Mouse (Mus musculus): ENCODE measurements around the gene Spata5. TPM values are rescaled to one million over a fixed set of nuclear protein-coding genes. Genes with fewer than 3 reads are reported as not detected.
"Not testable (repeated sequence)": the region's sequence is repeated elsewhere in the genome, so short reads cannot be mapped to it uniquely, and the experiment has no call there.

Spata5 gene
- total RNA-seq, 2 experiments from 2014 or later = 28.1 to 29.2 TPM

- no peak for DNase-seq
These were observed 147.8 kb downstream of the Spata5 start for GRCm38 (mm10) chr3:37567505-37567904.

GRCm38 (mm10) chr3:37568780-37569179, 149.1 kb downstream of the Spata5 start:
- DNase-seq = no peak
- intact Hi-C loops (cut with DNase I) = no loop called here

More at GRCm38 (mm10) chr3:37567505-37567904, 147.8 kb downstream of the Spata5 start:
- intact Hi-C loops (cut with DNase I) = no loop called here

GRCm38 (mm10) chr3:37569661-37570566, 150.2 kb downstream of the Spata5 start:
- intact Hi-C loops (cut with DNase I) = no loop called here
- no peak for DNase-seq

- intact Hi-C loops (cut with DNase I) = no loop called here
- no peak for DNase-seq
These were observed 151.9 kb downstream of the Spata5 start for GRCm38 (mm10) chr3:37571633-37572032.

GRCm38 (mm10) chr3:37572066-37572465, 152.4 kb downstream of the Spata5 start:
- intact Hi-C loops (cut with DNase I) = no loop called here
- no peak for DNase-seq

GRCm38 (mm10) chr3:37576840-37577239, 157.1 kb downstream of the Spata5 start:
- intact Hi-C loops (cut with DNase I) = no loop called here
- DNase-seq = no peak

- DNase-seq = no peak
- intact Hi-C loops (cut with DNase I) = no loop called here
These were observed 158.0 kb downstream of the Spata5 start for GRCm38 (mm10) chr3:37577706-37578105.

GRCm38 (mm10) chr3:37584576-37584975, 164.9 kb downstream of the Spata5 start:
- intact Hi-C loops (cut with DNase I) = no loop called here

GRCm38 (mm10) chr3:37585967-37586730, 166.5 kb downstream of the Spata5 start:
- peak; percentile 15 for DNase-seq
- intact Hi-C loops (cut with DNase I) = no loop called here

More at GRCm38 (mm10) chr3:37584576-37584975, 164.9 kb downstream of the Spata5 start:
- no peak for DNase-seq

- DNase-seq = no peak
- intact Hi-C loops (cut with DNase I) = no loop called here
These were observed 167.3 kb downstream of the Spata5 start for GRCm38 (mm10) chr3:37586731-37587578.

- intact Hi-C loops (cut with DNase I) = no loop called here
- no peak for DNase-seq
These were observed 176.0 kb downstream of the Spata5 start for GRCm38 (mm10) chr3:37595721-37596120.

- DNase-seq = no peak
- intact Hi-C loops (cut with DNase I) = no loop called here
These were observed 176.8 kb downstream of the Spata5 start for GRCm38 (mm10) chr3:37596519-37596918.

- intact Hi-C loops (cut with DNase I) = no loop called here
- no peak for DNase-seq
These were observed 177.5 kb downstream of the Spata5 start for GRCm38 (mm10) chr3:37597200-37597599.

GRCm38 (mm10) chr3:37599641-37600040, 179.9 kb downstream of the Spata5 start:
- intact Hi-C loops (cut with DNase I); DNase-seq: not testable (repeated sequence)

GRCm38 (mm10) chr3:37602356-37602755, 182.7 kb downstream of the Spata5 start:
- DNase-seq = no peak
- intact Hi-C loops (cut with DNase I) = no loop called here

GRCm38 (mm10) chr3:37602890-37603289, 183.2 kb downstream of the Spata5 start:
- intact Hi-C loops (cut with DNase I) = no loop called here

GRCm38 (mm10) chr3:37603541-37603940, 183.8 kb downstream of the Spata5 start:
- intact Hi-C loops (cut with DNase I) = no loop called here
- no peak for DNase-seq

More at GRCm38 (mm10) chr3:37602890-37603289, 183.2 kb downstream of the Spata5 start:
- DNase-seq = no peak

GRCm38 (mm10) chr3:37604976-37605875, 185.5 kb downstream of the Spata5 start:
- peak; percentile 33 for DNase-seq
- intact Hi-C loops (cut with DNase I) = no loop called here

- intact Hi-C loops (cut with DNase I) = no loop called here
- DNase-seq = no peak
These were observed 186.2 kb downstream of the Spata5 start for GRCm38 (mm10) chr3:37605876-37606238.

- intact Hi-C loops (cut with DNase I) = no loop called here
- no peak for DNase-seq
These were observed 189.2 kb downstream of the Spata5 start for GRCm38 (mm10) chr3:37608926-37609325.

Data from left cerebral cortex, postnatal 4 days (tissue).